Mouse (Mus musculus) ES-Bruce4 (cell line): ENCODE data around the gene Nhp2. TPM values are rescaled to one million over a fixed set of nuclear protein-coding genes. Genes with fewer than 3 reads are reported as not detected.
A peak's percentile ranks its signal among the peaks of the same experiment; 100 is the strongest.
"Not testable (repeated sequence)": the region's sequence is repeated elsewhere in the genome, so short reads cannot be mapped to it uniquely, and the experiment has no call there.

Experiments used
- H3K27ac ChIP-seq: 2 replicates; pipeline ENCODE4 v1.5.1; 2012; ENCODE audit warnings: low read length, inconsistent platforms; ENCODE audit not compliant: insufficient read depth
- H3K27me3 ChIP-seq: 2 replicates; pipeline ENCODE4 v1.6.1; 2012; ENCODE audit warnings: mild to moderate bottlenecking, low read length, inconsistent platforms; ENCODE audit not compliant: control insufficient read depth, poor library complexity, insufficient read depth, severe bottlenecking
- H3K36me3 ChIP-seq: 2 replicates; pipeline ENCODE4 v1.6.1; 2012; ENCODE audit warnings: inconsistent platforms, mild to moderate bottlenecking, low read length, moderate library complexity; ENCODE audit not compliant: control insufficient read depth, poor library complexity, insufficient read depth, severe bottlenecking
- H3K4me1 ChIP-seq: one replicate; pipeline ENCODE4 v1.8.1; 2011; ENCODE audit warnings: low read length; ENCODE audit not compliant: control insufficient read depth, insufficient read depth
- H3K4me3 ChIP-seq: 2 replicates; pipeline ENCODE4 v1.5.1; 2011; ENCODE audit warnings: low read depth, mild to moderate bottlenecking, low read length
- H3K9ac ChIP-seq: 2 replicates; pipeline ENCODE4 v1.6.1; 2012; ENCODE audit warnings: low read depth, mild to moderate bottlenecking, inconsistent platforms; ENCODE audit not compliant: poor library complexity, severe bottlenecking
- H3K9me3 ChIP-seq: replicated peaks from 2 replicates; pipeline ENCODE4 v1.6.1; 2012; ENCODE audit warnings: mild to moderate bottlenecking, low read length, inconsistent platforms; ENCODE audit not compliant: control insufficient read depth, poor library complexity, insufficient read depth, severe bottlenecking
- CTCF ChIP-seq: IDR thresholded peaks from one replicate; pipeline ENCODE4 v1.8.1; 2011; ENCODE audit warnings: low read depth, low read length
- EP300 ChIP-seq: IDR thresholded peaks from 2 replicates; pipeline ENCODE4 v1.6.1; 2011; ENCODE audit warnings: low read depth, low read length; ENCODE audit not compliant: insufficient read depth
- POLR2A ChIP-seq: IDR thresholded peaks from one replicate; pipeline ENCODE4 v1.8.1; 2011; ENCODE audit warnings: low read length; ENCODE audit not compliant: insufficient read depth
- polyA plus RNA-seq: library from polyadenylated mRNA; stranded (reverse); fragments of >200 nt; gene quantifications from 2 replicates; pipeline ENCODE4 v1.2.4, GENCODE M21; 2011; ENCODE audit warnings: low read depth; ENCODE audit not compliant: missing spikeins, insufficient read depth, insufficient read length

The Nhp2 gene
- polyA plus RNA-seq, 1 experiment, result 202 TPM

GRCm38 (mm10) chr11:51627907-51628306 is 8.4 kb downstream of the Nhp2 start:
- Histone ChIP-seq H3K4me3 (no peak overlapping the region), H3K9ac (no peak overlapping the region), H3K9me3 (no peaks in the 10 kb centered on the region), H3K27me3 (no peaks in the 10 kb centered on the region), H3K27ac (no peak overlapping the region), H3K4me1 (no peaks in the 10 kb centered on the region), H3K36me3 (peaks cover 59% of the 10 kb centered on the region)
- no peak for TF ChIP-seq CTCF
- TF ChIP-seq POLR2A, result no peak
- no peak for TF ChIP-seq EP300

- H3K9ac ChIP-seq, result no peak overlapping the region
- H3K27ac ChIP-seq, result no peak overlapping the region
- no peak overlapping the region for H3K4me3 ChIP-seq
- H3K4me1 ChIP-seq, result no peaks in the 10 kb centered on the region
- H3K36me3 ChIP-seq, result peaks cover 40% of the 10 kb centered on the region
- no peaks in the 10 kb centered on the region for H3K9me3 ChIP-seq
- H3K27me3 ChIP-seq, result no peaks in the 10 kb centered on the region
- TF ChIP-seq CTCF, result no peak
- TF ChIP-seq EP300, result no peak
- TF ChIP-seq POLR2A, result no peak
Measured at GRCm38 (mm10) chr11:51629651-51630314, 10.2 kb downstream of the Nhp2 start.

- Histone ChIP-seq H3K9ac (no peak overlapping the region), H3K36me3 (peaks cover 21% of the 10 kb centered on the region), H3K27me3 (no peaks in the 10 kb centered on the region), H3K9me3 (no peaks in the 10 kb centered on the region), H3K4me3 (no peak overlapping the region), H3K27ac (no peak overlapping the region), H3K4me1 (no peaks in the 10 kb centered on the region)
- TF ChIP-seq EP300, result no peak
Measured at GRCm38 (mm10) chr11:51632130-51632753, 12.7 kb downstream of the Nhp2 start.

GRCm38 (mm10) chr11:51633200-51633599 is 13.7 kb downstream of the Nhp2 start:
- not testable (repeated sequence) for H3K27me3 ChIP-seq, H3K9ac ChIP-seq, H3K4me3 ChIP-seq, H3K4me1 ChIP-seq, H3K9me3 ChIP-seq
- Histone ChIP-seq H3K27ac (0 out of 2 replicates have a peak overlapping the region, but pooled peaks have one; percentile 88), H3K36me3 (peaks cover 13% of the 10 kb centered on the region)

GRCm38 (mm10) chr11:51633721-51634120 is 14.2 kb downstream of the Nhp2 start:
- Histone ChIP-seq H3K9me3 (no peaks in the 10 kb centered on the region), H3K4me1 (no peaks in the 10 kb centered on the region), H3K36me3 (peaks cover 10% of the 10 kb centered on the region), H3K4me3 (peak overlapping the region; percentile 48; the same call in 1 of the 2 replicates), H3K27ac (peak overlapping the region; percentile 88), H3K9ac (peak overlapping the region; percentile 87; the same call in 1 of the 2 replicates), H3K27me3 (no peaks in the 10 kb centered on the region)
- no peak for TF ChIP-seq CTCF
- TF ChIP-seq POLR2A, result no peak
- no peak for TF ChIP-seq EP300

- no peaks in the 10 kb centered on the region for H3K27me3 ChIP-seq
- no peak for TF ChIP-seq EP300
- TF ChIP-seq POLR2A, result no peak
- no peak for TF ChIP-seq CTCF
- H3K4me3 ChIP-seq, result peak overlapping the region; percentile 76
- 0 out of 2 replicates have a peak, but pooled peaks cover 3% of the 10 kb centered on the region for H3K36me3 ChIP-seq
- H3K9ac ChIP-seq, result peak overlapping the region; percentile 87
- H3K27ac ChIP-seq, result peak overlapping the region; percentile 88
- H3K9me3 ChIP-seq, result no peaks in the 10 kb centered on the region
- H3K4me1 ChIP-seq, result no peaks in the 10 kb centered on the region
Measured at GRCm38 (mm10) chr11:51635127-51635524, 15.6 kb downstream of the Nhp2 start.
